Mouse (Mus musculus) lung, postnatal 25 days (tissue): ENCODE results near the gene Fam53a.

Source experiments
- DNase-seq: peaks from one replicate; pipeline ENCODE4 v3.0.0; 2022; ENCODE audit warnings: low spot score

The Fam53a gene

DNA sequence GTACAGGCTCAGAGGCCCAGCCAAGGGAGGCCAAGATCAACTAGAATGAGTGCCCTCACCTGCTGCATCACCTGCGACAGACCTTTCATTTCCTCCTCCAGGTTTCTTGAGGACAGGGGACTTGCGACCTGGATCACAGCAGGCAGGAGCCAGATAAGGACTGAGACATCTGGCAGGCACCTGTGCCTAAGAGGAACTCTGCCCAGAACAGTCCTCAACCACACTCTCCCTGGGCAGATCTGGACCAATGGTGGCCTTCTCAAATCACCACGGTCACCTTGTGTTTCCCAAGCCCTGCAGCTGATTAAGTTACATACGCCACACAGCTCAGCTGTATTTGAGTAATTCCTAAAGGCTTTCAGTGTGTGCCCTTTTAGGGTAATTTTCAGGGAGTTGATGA lies 1.2 kb upstream of the Fam53a start:
- DNase-seq, result no peak

DNA sequence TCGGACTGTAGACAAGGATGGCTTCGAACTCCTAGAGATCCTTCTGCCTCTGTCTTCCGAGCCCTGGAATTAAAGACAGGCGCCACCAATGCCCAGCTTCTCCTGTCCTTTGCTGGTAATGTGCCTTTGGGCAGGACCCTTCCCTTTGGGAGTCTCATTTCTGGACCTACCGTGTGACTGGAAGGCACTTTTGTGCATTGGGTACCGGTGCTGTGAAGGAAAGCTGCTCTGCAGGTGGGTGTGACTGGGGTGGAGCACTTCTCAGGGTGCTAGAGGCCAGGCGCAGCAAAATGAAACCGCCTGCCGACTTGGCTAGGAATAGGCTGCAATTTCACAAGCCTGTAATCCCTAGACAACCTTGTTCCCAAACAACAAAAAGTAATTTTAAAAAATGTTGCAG lies 626 bp upstream of the Fam53a start:
- DNase-seq, result peak; percentile 48

DNA sequence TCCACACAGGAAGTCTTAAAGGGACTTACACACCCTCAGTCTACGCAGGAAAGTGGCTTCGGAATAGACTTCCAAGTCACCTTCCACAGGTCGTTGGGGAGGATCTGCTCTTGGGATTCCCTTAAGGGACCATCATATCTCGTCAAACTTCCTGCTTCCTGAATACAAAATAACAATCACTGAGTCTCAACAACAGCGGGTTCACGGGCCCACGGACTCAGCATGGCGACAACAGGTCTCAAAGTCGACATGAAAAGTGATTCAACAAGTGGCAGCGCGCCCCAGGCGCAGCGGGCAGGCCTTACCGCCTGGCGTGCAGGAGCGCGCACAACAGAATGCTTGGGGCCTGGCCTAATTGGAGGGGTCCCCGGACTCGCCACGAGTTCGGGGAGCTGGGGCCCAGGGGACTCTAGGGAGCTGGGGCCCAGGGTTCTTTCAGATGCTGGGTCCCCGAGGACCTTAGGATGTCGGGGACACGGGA lies 575 bp downstream of the Fam53a start:
- peak; percentile 22 for DNase-seq

DNA sequence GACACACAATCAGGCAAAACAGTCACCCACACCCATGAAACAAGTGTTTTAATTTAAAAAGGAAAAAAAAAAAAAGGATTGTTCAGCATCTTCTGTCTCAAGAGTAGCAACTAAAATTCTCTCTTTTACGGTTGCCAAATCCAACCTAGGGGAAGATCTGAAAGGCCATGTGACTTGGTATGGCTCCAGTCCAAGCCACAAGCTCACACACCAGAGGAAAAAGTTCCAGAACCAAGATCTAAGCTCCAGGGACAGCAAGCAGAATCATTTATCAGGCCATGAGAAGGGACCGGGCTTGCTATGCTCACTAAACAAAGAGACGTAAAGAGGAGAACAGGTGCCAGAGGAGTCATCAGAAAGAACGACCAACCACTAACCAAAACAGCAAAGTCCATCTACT lies 1.5 kb downstream of the Fam53a start:
- DNase-seq, result peak; percentile 8

DNA sequence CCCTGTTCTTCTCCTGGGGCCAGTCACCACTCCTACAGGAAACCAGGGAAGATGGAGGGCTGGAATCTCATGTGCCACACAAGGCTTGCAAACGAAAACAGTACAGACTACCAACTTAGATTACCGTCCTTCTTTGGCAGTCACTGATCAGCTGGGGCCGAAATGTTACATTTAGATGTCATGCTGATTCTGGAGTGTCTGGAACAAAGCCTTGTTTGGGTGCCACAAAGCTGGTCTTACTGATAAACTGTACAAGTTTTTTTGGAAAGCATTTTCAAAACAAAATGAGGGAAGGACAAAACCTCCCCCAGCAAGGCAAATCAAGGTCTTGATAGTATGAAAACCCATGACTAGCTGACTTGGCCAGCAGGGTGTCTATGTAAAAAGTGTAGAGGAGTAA lies 5.7 kb downstream of the Fam53a start:
- no peak for DNase-seq

DNA sequence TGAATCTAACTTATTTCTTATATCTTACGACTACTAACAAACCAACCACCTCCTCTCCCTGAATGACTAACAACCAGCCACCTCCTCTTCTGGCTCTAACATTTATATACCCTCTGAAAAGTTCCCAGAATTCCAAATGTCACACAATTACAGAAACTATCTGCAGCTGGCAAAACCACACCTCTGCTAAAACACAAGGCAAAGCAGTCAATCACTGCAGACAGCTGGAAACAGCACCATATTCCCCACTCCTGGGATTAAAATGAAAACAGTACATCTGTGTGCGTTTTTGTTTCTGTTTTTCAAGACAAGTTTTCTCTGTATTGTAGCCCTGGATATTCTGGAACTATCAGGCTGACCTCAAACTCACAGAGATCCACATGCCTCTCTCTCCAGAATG lies 6.8 kb downstream of the Fam53a start:
- no peak for DNase-seq

DNA sequence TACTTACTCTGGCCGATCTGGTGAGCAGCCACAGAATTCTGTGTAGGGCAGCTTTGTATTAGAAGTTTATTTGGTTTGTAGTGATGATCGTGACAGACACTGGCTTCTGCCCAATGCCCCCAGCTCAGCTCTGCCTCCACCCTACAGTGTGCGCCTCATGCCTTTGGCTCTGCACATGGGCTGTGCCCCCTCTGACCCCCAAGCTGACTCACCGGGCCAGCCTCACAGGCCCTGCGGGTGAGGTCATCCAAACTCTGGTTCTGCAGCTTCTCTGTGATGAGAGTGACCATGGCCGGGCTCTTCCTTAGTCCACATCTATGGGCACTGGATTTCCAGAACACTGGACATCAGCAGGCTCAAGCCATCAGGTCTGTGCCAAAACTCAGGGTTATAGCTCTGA lies 15.0 kb downstream of the Fam53a start:
- DNase-seq, result no peak

DNA sequence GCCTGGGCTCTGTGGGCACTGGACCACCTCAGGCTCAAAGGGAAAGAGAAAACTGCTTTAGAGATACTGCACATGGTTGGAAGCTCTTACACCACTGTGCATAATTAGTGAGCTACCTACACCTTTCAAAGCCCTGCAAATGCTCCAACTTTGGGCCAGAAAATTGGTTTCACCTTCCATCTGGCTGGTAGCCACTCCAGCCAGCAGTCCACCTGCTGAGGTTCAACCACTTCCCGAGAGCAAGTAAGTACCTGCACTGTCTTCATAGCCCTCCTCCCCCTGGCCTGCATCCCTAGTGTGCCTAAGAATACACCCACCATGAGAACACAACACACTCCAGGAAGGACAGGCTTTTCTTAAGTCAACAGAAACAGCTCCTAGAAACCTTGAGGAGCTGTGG lies 17.6 kb downstream of the Fam53a start:
- DNase-seq, result no peak

DNA sequence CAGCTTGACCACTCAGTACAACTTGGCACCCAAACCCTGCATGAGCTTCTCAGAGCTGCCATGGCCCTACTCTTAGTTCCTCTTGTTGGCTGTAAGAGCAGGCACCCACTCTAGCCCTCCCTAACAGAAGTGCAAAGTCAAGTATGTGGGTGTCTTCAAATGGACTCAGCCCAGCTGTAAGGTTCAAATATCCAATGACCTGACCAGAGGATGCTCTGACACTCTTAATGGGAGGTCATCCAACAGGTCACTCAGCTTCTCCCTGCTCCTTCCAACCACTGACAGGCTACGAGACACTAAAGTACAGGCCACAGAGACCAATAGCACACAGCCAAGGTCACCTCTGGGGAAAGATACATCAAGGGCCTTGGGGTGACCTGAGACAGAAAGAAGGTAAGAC lies 20.2 kb downstream of the Fam53a start:
- no peak for DNase-seq

DNA sequence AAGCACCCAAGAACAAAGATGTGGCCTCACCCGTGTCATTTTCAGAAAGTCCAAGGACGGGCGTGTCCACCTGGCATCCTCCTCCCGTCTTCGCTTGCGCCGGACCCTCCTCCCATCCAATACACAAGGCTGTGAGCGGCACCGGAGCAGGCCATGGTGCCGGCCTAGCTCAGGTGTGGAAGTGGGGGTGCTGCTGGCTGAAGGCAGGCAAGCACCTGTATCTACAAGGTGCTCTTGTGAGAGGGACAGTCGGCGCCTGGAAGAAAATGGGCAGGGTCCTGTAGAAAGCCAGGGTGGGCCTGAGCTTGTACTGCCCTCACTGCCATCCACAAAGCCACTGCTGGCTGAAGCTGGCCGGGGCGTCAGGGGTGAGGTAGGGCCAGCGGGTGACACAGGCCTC lies 22.0 kb downstream of the Fam53a start:
- DNase-seq, result no peak

DNA sequence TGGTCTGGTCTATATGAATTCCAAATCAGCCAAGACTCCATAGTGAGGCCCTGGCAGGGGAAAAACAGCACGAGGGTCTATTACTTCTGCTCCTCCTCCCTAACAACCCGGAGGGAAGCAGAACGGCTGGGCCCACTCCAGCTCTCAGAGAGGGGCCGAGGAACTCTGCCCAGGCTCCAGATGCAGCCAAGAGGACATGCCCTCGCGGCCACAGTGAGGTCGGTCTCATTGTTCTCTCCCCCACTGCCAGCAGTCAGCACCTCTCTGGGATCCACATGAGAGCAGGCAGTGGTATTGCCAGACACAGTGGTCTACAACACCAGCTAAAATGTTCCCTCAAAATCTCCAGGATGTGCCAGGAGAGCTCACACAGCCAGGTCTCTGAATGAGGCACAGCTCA lies 22.8 kb downstream of the Fam53a start:
- DNase-seq, result no peak

DNA sequence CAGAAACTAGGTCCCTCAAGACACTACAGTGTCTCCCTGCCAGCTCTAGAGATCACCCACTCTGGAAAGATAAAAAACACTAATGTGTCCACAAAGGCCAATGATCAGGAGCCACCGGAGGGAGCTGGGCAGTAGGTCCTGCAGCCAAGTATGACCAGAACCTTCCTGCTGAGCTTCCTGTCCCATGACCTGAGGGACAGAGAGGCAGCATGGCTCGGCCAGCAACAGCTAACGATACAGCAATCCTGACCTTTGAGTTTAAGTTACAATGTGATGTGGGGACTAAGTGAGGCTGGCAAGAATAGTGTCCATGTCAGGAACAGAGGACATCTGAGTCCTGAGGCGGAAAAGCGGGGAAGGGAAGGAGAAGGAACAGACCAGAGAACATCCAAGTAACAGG lies 24.1 kb downstream of the Fam53a start:
- no peak for DNase-seq

DNA sequence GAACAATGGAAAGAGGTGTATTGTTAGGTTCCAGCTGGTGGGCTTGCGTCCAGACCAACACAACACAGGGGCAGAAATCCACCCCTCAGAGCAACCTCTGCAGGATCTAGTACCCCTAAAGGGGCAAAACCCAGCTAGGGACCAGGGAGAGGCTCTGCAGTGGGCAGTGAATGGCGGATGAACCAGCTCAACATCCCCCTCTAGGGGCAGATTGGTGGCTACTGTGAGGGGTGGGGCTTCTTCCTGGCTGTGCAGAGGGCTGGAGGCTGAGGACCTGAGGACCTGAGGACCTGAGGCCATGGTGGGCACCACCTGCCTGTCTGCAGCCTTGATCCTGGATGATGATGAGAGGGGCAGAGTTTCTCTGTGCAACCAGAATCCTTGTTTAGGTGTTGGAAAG lies 35.8 kb downstream of the Fam53a start:
- DNase-seq, result no peak

DNA sequence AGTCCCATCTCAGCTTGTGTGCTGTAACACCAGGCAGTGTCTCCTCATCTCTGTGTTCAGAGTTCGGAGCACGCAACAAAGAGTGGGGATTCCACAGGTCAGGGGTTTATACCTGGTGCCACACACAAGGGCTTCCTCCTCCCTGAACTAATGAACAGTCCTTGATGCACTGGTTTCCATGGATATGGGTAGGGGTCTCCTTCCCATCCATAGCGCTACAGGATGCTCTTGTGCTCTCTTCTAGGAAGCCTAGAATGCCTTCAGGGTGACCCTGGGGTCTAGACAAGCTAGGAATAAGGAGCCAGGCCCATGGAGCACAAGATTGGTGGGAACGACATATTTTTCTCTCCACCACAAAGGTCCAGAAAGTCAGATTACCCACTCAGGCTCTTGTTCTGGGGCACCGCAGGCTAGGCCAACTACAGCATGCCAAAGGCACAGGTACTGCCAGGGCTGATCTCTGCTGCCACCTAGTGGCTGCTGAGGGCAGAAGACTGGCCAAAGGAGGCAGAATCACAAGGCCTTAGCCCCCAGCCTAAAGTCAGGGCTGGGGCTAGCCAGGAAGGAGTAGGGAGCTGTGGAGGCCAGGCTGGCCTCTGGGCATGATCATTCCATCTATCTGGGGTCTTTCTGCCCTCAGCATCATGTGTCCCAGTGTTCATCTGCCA lies 40.1 kb downstream of the Fam53a start:
- peak; percentile 51 for DNase-seq

DNA sequence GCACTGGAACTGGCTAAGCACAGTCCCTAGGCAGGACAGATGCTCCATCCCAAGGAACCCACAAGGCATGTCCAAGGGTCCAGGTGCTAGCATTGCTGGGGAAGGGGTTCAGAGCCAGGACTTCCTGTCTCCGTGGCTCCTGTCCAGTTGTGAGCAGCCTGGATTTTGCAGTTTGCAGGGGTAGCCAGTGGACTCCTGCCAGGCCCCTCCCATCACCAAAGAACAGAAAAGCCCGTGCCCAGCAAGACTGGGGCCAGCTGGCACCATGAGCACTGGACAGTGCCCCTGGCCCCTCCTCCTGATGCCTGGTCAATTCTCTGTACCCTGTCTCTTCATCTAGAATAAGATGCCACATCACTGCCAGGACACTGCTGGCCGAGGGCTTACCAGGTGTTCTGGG lies 41.4 kb downstream of the Fam53a start:
- no peak for DNase-seq

DNA sequence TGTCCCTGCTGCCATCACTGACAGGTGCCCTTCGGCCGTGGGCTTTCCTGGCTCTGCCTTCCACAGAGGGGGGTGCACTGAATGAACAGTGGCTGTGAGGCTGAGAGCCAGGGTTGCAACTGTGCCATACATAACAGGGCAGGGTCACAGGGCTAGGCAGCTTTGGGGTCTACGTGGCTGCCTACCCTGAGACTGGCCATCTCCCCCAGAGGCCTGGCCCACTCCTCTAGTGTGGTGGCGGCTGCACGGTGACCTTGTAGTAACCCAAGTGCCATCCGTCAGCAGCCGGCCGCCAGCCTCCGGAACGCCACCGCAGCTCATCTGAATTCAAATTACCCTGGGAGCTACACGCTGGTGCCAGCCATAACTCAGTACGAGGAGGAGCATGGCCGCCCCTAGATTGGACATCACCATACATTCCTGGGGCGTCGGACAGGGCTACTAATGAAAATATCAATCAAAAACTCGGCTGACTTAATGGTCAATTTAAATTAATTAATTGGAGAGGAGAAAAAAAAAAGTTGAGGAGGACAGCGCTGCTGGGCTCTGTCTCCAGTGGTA lies 41.9 kb downstream of the Fam53a start:
- no peak for DNase-seq

DNA sequence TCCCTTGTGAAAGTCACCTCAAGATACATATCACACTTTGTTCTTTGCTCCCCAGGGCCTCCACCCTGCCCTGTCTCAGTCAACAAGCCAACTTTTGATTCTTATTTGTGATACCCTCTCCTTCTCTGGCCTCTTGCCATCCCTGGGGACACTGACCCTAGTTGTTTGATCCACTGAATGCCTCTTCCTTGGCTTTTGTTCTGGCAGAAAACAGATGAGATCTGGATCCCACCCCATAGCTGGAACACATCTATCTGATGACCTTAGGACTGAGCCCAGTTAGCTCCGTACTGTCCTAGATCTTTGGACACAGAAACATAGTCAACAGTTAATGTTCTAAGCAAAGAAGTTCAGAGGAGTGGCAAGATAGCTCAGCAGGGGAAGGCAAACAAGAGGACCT lies 49.1 kb downstream of the Fam53a start:
- DNase-seq, result peak; percentile 72

DNA sequence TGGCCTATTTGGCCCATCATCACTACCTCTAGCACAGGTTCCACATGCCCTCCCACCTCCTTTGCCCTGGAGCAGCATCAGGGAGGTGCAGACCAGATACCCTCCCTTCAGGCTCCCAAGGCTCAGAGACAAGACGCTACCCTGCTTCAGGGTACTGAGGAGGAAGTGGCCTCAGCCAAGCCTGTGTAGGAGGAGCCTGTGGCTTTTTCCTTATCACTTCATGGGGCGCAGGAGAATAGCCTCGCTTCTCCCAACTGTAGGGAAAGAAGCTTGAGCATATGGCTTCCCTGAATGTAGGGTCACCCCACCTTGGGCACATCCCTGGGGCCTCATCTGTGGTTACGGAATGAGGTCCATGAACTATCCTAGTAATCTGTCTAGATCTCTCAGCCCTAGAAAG lies 55.2 kb downstream of the Fam53a start:
- no peak for DNase-seq

DNA sequence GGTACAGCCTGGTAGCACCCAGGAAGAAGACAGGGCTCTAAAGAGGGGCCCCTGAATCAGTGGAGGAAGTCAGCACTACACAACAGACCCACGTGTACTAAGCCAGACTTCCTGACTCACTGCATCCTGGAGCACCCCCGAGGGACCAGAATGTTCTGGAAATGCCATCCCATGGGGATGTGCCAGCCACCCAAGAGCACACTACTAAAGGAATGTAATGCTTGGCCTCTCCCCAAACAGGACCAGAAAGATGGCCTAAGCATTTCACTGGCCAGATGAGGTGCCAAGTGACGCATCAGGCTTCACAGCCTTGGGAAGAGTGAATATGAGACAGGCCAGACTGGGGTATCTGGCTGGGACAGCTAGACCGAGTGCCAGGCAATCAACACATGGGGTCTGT lies 63.5 kb downstream of the Fam53a start:
- no peak for DNase-seq

DNA sequence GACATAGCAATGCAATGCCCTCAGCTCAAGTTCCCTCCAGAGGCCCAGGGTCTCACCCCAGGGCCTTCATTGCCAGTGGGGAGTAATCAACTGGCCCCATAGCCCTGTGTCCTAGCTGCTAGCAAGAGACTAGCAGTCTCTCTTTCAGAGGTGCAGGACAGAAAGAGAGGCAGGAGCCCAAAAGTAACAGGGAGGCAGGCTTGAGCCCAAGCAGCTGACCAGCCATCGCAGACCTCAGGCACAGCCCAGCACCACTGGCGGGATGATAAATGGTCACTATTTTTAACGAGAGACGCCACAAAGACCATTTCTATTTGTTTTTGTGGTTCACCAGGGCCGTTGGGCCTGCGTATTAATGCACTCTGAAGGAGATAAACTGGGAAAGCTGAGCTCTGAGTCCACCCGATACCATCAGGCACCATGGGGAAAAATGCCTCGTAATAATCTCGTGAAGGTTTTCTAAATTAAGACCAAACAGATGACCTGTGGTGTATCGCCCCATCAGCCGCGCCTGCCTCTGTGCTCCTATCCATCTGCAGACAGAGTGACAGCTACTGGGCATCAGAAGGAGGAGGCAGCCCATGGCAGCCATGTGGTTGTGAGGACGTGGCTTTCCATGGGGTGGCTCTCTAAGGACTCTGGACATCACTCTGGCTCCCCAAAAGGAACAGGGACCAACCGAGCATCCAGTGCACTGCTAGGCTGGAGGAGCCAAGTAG lies 73.0 kb downstream of the Fam53a start:
- DNase-seq, result no peak
